ENCODE assay signal across 20 mouse cellular contexts in the genomic region with DNA sequence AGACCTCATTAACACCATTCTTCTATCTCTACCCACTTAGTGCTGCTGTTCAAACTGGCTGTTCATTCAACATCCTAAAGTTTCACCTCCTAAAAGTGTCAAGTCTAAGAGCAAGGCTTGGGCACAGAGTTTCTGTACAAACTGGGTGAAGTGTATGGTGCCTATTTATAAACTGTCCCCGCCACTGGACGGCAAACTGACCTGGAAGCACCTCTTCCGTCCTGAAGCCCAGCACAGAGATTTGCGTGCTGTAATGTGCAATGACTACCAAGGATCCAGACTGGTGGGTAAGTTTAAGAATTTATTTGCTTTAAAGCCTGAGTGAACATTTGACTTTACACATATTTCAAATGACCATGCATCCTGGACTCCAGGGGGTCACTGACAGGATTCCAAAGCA. TPM values are rescaled to one million over a fixed set of nuclear protein-coding genes. Genes with fewer than 3 reads are reported as not detected.
A peak's percentile ranks its signal among the peaks of the same experiment; 100 is the strongest.
DNase-seq lines count a peak whose midpoint lies in the region; ATAC-seq lines count a peak whose summit lies in the region.
"Had no signal": no experiment of that assay in that cellular context is flagged by ENCODE, and none has a peak within 500 bp of the region (broad histone marks: within the 10 kb centered on the region; RNA-seq: fewer than 3 reads in every experiment).

No protein-coding gene starts in this region.

- H3K27ac ChIP-seq in heart, embryonic 10.5 days = no peak overlapping the region
- H3K27ac ChIP-seq: embryonic facial prominence, embryonic 15.5 days; forebrain, embryonic 10.5 days; hindbrain, embryonic 12.5 days had no signal

- no peaks in the 10 kb centered on the region for H3K27me3 ChIP-seq in heart, embryonic 10.5 days (ENCODE audit: insufficient read depth, poor library complexity, severe bottlenecking)
- H3K27me3 ChIP-seq: embryonic facial prominence, embryonic 15.5 days; hindbrain, embryonic 12.5 days had no signal

- intact Hi-C loops in heart, postnatal 14 days (cut with DNase I) = no loop called here

- H3K9me3 ChIP-seq in heart, embryonic 10.5 days = no peaks in the 10 kb centered on the region
- H3K9me3 ChIP-seq: embryonic facial prominence, embryonic 15.5 days; forebrain, embryonic 10.5 days; hindbrain, embryonic 12.5 days had no signal

- no peak overlapping the region for H3K4me3 ChIP-seq in heart, embryonic 10.5 days
- H3K4me3 ChIP-seq: embryonic facial prominence, embryonic 15.5 days; erythroblast, embryonic 14.5 days; forebrain, embryonic 10.5 days; hindbrain, embryonic 12.5 days had no signal

- 44% methylated on average over 4 of the region's 4 CpGs for WGBS in heart, embryonic 10.5 days

- H3K4me1 ChIP-seq in heart, embryonic 10.5 days = peaks cover 28% of the 10 kb centered on the region
- H3K4me1 ChIP-seq: embryonic facial prominence, embryonic 15.5 days; forebrain, embryonic 10.5 days; hindbrain, embryonic 12.5 days had no signal

- H3K36me3 ChIP-seq in heart, embryonic 10.5 days = peaks cover 5% of the 10 kb centered on the region; the same call in 1 of the 2 replicates

- DNase-seq in gastrocnemius, postnatal 25 days = peak; percentile 13
- DNase-seq in gastrocnemius, postnatal 4 days (ENCODE audit: low spot score in 2 of 2) = no peak
- DNase-seq in heart, adult 8-10 months (ENCODE audit: low spot score) = peak; percentile 20
- DNase-seq in heart, embryonic 10.5 days (ENCODE audit: low spot score) = no peak
- peak; percentile 9 to 26 for DNase-seq in heart, postnatal 14 days
- no peak for DNase-seq in thymus, postnatal 0 days (ENCODE audit: low spot score)
- DNase-seq: adrenal gland, postnatal 10 days; cerebellum, adult 11 months; cerebellum, adult 8-10 months; cerebellum, postnatal 14 days; embryo, embryonic 11 days had no signal

- ATAC-seq in megakaryocyte progenitor cell, adult 5-6 weeks (replicated peaks; ENCODE audit: poor library complexity) = no peak
- ATAC-seq: forebrain, embryonic 14.5 days; hindbrain, embryonic 16.5 days; inflammation-experienced regulatory T-cells, adult 6 months; intestine, postnatal 0 days had no signal

RNA-seq across cellular contexts. Expression of a gene that starts 38.2 kb away (rescaled TPM):
- 1 to 10 TPM; 4.9 to 5.1 TPM for total RNA-seq in gastrocnemius, postnatal 25 days (2021)
- total RNA-seq in gastrocnemius, postnatal 4 days (2021) = 10 to 100 TPM; 13.4 to 13.7 TPM
- total RNA-seq in heart, adult 8-10 months (2022) = 1 to 10 TPM; 4.9 to 7.1 (median 6.0) TPM
- polyA plus RNA-seq in heart, embryonic 10.5 days (2016; fragmentation: Nextera tagmentation; extraction: Ambion mirVana) = 55.5 and 72.0 TPM in 2 replicates
- 1 to 10 TPM; 4.8 to 5.5 TPM for total RNA-seq in heart, postnatal 14 days (2021)
- total RNA-seq in megakaryocyte progenitor cell, adult 5-6 weeks (2015) = 38.0 and 50.3 TPM in 2 replicates
- total RNA-seq in megakaryocyte progenitor cell, adult 5-6 weeks (2017) = 31.2 and 37.1 TPM in 2 replicates
- 41.7 and 42.0 TPM in 2 replicates for polyA plus RNA-seq in thymus, postnatal 0 days (2015; fragmentation: Nextera tagmentation; extraction: Ambion mirVana)

RNA-seq across cellular contexts. Expression of a gene that starts 39.5 kb away (rescaled TPM):
- total RNA-seq in gastrocnemius, postnatal 25 days (2021) = 1 to 10 TPM; 2.2 to 2.6 TPM
- 1 to 10 TPM; 1.8 to 2.6 TPM for total RNA-seq in gastrocnemius, postnatal 4 days (2021)
- total RNA-seq in heart, adult 8-10 months (2022) = 1 to 10 TPM; 2.8 to 6.1 (median 3.8) TPM
- polyA plus RNA-seq in heart, embryonic 10.5 days (2016; fragmentation: Nextera tagmentation; extraction: Ambion mirVana) = 3.5 and 3.7 TPM in 2 replicates
- total RNA-seq in heart, postnatal 14 days (2021) = 1 to 10 TPM; 2.1 TPM
- 0.69 and 1.1 TPM in 2 replicates for total RNA-seq in megakaryocyte progenitor cell, adult 5-6 weeks (2015)
- 0.83 and 2.5 TPM in 2 replicates for total RNA-seq in megakaryocyte progenitor cell, adult 5-6 weeks (2017)
- 1.2 and 1.3 TPM in 2 replicates for polyA plus RNA-seq in thymus, postnatal 0 days (2015; fragmentation: Nextera tagmentation; extraction: Ambion mirVana)
- polyA plus RNA-seq: erythroblast, embryonic 14.5 days; inflammation-experienced regulatory T-cells, adult 6 months had no signal

RNA-seq across cellular contexts. Expression of a gene that starts 51.8 kb away (rescaled TPM):
- 100 to 1,000 TPM in 1 of 2 experiments, 10 to 100 TPM in 1; 97.2 to 102 TPM for total RNA-seq in gastrocnemius, postnatal 25 days (2021)
- total RNA-seq in gastrocnemius, postnatal 4 days (2021) = 10 to 100 TPM; 88.1 to 94.6 TPM
- 100 to 1,000 TPM in 1 of 4 experiments, 10 to 100 TPM in 3; 94.3 to 102 (median 98.0) TPM for total RNA-seq in heart, adult 8-10 months (2022)
- polyA plus RNA-seq in heart, embryonic 10.5 days (2016; fragmentation: Nextera tagmentation; extraction: Ambion mirVana) = 143 and 148 TPM in 2 replicates
- total RNA-seq in heart, postnatal 14 days (2021) = 100 to 1,000 TPM in 1 of 2 experiments, 10 to 100 TPM in 1; 98.7 to 106 TPM
- 68.3 and 83.4 TPM in 2 replicates for total RNA-seq in megakaryocyte progenitor cell, adult 5-6 weeks (2015)
- total RNA-seq in megakaryocyte progenitor cell, adult 5-6 weeks (2017) = 64.3 and 66.6 TPM in 2 replicates
- polyA plus RNA-seq in thymus, postnatal 0 days (2015; fragmentation: Nextera tagmentation; extraction: Ambion mirVana) = 132 and 140 TPM in 2 replicates

RNA-seq across cellular contexts. Expression of a gene that starts 51.9 kb away (rescaled TPM):
- 10 to 100 TPM in 1 of 2 experiments, 1 to 10 TPM in 1; 9.8 to 10.7 TPM for total RNA-seq in gastrocnemius, postnatal 25 days (2021)
- total RNA-seq in gastrocnemius, postnatal 4 days (2021) = 10 to 100 TPM; 26.7 to 30.2 TPM
- 10 to 100 TPM; 10.5 to 12.1 (median 10.8) TPM for total RNA-seq in heart, adult 8-10 months (2022)
- polyA plus RNA-seq in heart, embryonic 10.5 days (2016; fragmentation: Nextera tagmentation; extraction: Ambion mirVana) = 3.6 and 4.7 TPM in 2 replicates
- 10 to 100 TPM; 16.9 to 17.2 TPM for total RNA-seq in heart, postnatal 14 days (2021)
- 23.0 and 27.3 TPM in 2 replicates for total RNA-seq in megakaryocyte progenitor cell, adult 5-6 weeks (2015)
- total RNA-seq in megakaryocyte progenitor cell, adult 5-6 weeks (2017) = 13.7 and 14.0 TPM in 2 replicates
- polyA plus RNA-seq in thymus, postnatal 0 days (2015; fragmentation: Nextera tagmentation; extraction: Ambion mirVana) = 4.2 and 5.2 TPM in 2 replicates

Comparison
In these comparisons a context has a peak if more than half of its experiments do, and no peak if none do; other contexts are left out.
1. DNase-seq: peak in gastrocnemius, postnatal 25 days (single experiment), heart, adult 8-10 months (single experiment) and heart, postnatal 14 days (2 of 2); none in gastrocnemius, postnatal 4 days (0 of 2), heart, embryonic 10.5 days (single experiment) and thymus, postnatal 0 days (single experiment).